12 mouse cellular contexts compared by ENCODE assay signal in the genomic region with DNA sequence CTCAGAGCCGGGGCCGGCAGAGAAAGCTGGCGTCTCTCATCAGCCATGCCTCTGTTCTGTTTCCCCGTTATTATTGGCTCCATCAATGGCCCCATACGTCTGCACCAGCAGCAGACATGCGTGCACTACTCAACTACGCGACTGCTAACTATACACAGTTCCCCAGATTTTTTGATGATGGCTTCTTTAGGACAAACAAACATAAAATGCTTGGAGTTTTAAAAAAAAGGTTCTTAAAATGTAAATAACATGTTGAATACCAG.
DNase-seq lines count a peak whose midpoint lies in the region; ATAC-seq and TF ChIP-seq lines count a peak whose summit lies in the region.
"Had no signal": no experiment of that assay in that cellular context is flagged by ENCODE, and none has a peak within 500 bp of the region (broad histone marks: within the 10 kb centered on the region; RNA-seq: fewer than 3 reads in every experiment).

No protein-coding gene starts in this region.

- no peak overlapping the region for H3K9ac ChIP-seq in heart, embryonic 12.5 days
- H3K9ac ChIP-seq in kidney, postnatal 0 days (ENCODE audit: low read depth, low read length), result no peak overlapping the region
- no peak overlapping the region for H3K9ac ChIP-seq in embryonic facial prominence, embryonic 14.5 days (ENCODE audit: low read depth, low read length)
- H3K9ac ChIP-seq in liver, embryonic 16.5 days (ENCODE audit: low read depth, low read length), result no peak overlapping the region
- H3K9ac ChIP-seq: forebrain, postnatal 0 days; limb, embryonic 15.5 days; midbrain, embryonic 15.5 days had no signal

- H3K27me3 ChIP-seq in heart, embryonic 12.5 days (replicated peaks), result no peaks in the 10 kb centered on the region
- H3K27me3 ChIP-seq in kidney, postnatal 0 days (ENCODE audit: insufficient read depth, low read length), result no peaks in the 10 kb centered on the region
- no peaks in the 10 kb centered on the region for H3K27me3 ChIP-seq in embryonic facial prominence, embryonic 14.5 days (replicated peaks; ENCODE audit: control insufficient read depth, insufficient read depth, low read length)
- H3K27me3 ChIP-seq in liver, embryonic 16.5 days (ENCODE audit: control insufficient read depth, insufficient read depth, low read depth, low read length), result no peaks in the 10 kb centered on the region
- H3K27me3 ChIP-seq: limb, embryonic 15.5 days; midbrain, embryonic 15.5 days had no signal

- H3K36me3 ChIP-seq in heart, embryonic 12.5 days, result no peaks in the 10 kb centered on the region
- no peaks in the 10 kb centered on the region for H3K36me3 ChIP-seq in kidney, postnatal 0 days (ENCODE audit: insufficient read depth, low read length)
- H3K36me3 ChIP-seq in embryonic facial prominence, embryonic 14.5 days (ENCODE audit: control insufficient read depth, insufficient read depth, low read length), result no peaks in the 10 kb centered on the region
- no peaks in the 10 kb centered on the region for H3K36me3 ChIP-seq in liver, embryonic 16.5 days (ENCODE audit: control insufficient read depth, insufficient read depth)
- H3K36me3 ChIP-seq: limb, embryonic 15.5 days; midbrain, embryonic 15.5 days had no signal

- WGBS in heart, embryonic 12.5 days, result 69% methylated on average over 8 of the region's 8 CpGs
- WGBS in kidney, postnatal 0 days, result 75% methylated on average over 8 of the region's 8 CpGs
- WGBS in embryonic facial prominence, embryonic 14.5 days, result 43% methylated on average over 8 of the region's 8 CpGs
- WGBS in liver, embryonic 16.5 days (ENCODE audit: insufficient replicate concordance), result 69% methylated on average over 8 of the region's 8 CpGs

- no peak overlapping the region for H3K4me2 ChIP-seq in heart, embryonic 12.5 days
- no peak overlapping the region for H3K4me2 ChIP-seq in kidney, postnatal 0 days (ENCODE audit: low read length)
- H3K4me2 ChIP-seq in embryonic facial prominence, embryonic 14.5 days (ENCODE audit: low read depth, low read length), result peak overlapping the region; percentile 41
- H3K4me2 ChIP-seq in liver, embryonic 16.5 days (ENCODE audit: low read depth, low read length), result no peak overlapping the region
- H3K4me2 ChIP-seq: midbrain, embryonic 15.5 days had no signal

- no peaks in the 10 kb centered on the region for H3K9me3 ChIP-seq in heart, embryonic 12.5 days (replicated peaks)
- H3K9me3 ChIP-seq in kidney, postnatal 0 days (replicated peaks; ENCODE audit: low read length), result no peaks in the 10 kb centered on the region
- no peaks in the 10 kb centered on the region for H3K9me3 ChIP-seq in embryonic facial prominence, embryonic 14.5 days (ENCODE audit: control insufficient read depth, low read length)
- no peaks in the 10 kb centered on the region for H3K9me3 ChIP-seq in liver, embryonic 16.5 days (replicated peaks; ENCODE audit: control insufficient read depth, low read length)
- H3K9me3 ChIP-seq: limb, embryonic 15.5 days; midbrain, embryonic 15.5 days had no signal

- DNase-seq in heart, adult 8-10 months (ENCODE audit: low spot score), result no peak
- no peak for DNase-seq in kidney, postnatal 0 days (ENCODE audit: low spot score)
- DNase-seq in kidney, adult 8-10 months, result no peak
- no peak for DNase-seq in embryonic facial prominence, embryonic 14.5 days (ENCODE audit: low spot score)
- DNase-seq in adrenal gland, postnatal 4 days (ENCODE audit: low spot score in 2 of 2), result no peak
- DNase-seq: cerebellum, adult 9-11 months; forebrain, postnatal 0 days; thymus, postnatal 36 days had no signal

- H3K4me1 ChIP-seq in heart, embryonic 12.5 days (replicated peaks), result 0 out of 2 replicates have a peak, but pooled peaks cover 4% of the 10 kb centered on the region
- H3K4me1 ChIP-seq in kidney, postnatal 0 days (replicated peaks; ENCODE audit: insufficient read depth, low read length), result peaks cover 4% of the 10 kb centered on the region; the same call in 1 of the 2 replicates
- H3K4me1 ChIP-seq in embryonic facial prominence, embryonic 14.5 days (ENCODE audit: control insufficient read depth, insufficient read depth, low read length), result peaks cover 6% of the 10 kb centered on the region; the same call in 1 of the 2 replicates
- H3K4me1 ChIP-seq in liver, embryonic 16.5 days (ENCODE audit: control insufficient read depth, low read depth, low read length), result no peaks in the 10 kb centered on the region
- H3K4me1 ChIP-seq: limb, embryonic 15.5 days; midbrain, embryonic 15.5 days had no signal

- H3K4me3 ChIP-seq in heart, embryonic 12.5 days, result no peak overlapping the region
- no peak overlapping the region for H3K4me3 ChIP-seq in kidney, postnatal 0 days (replicated peaks; ENCODE audit: low read depth, low read length)
- 0 out of 2 replicates have a peak overlapping the region, but pooled peaks have one; percentile 4 for H3K4me3 ChIP-seq in embryonic facial prominence, embryonic 14.5 days (ENCODE audit: low read depth, low read length)
- H3K4me3 ChIP-seq in liver, embryonic 16.5 days (ENCODE audit: low read depth, low read length), result no peak overlapping the region
- H3K4me3 ChIP-seq: limb, embryonic 15.5 days; midbrain, embryonic 15.5 days had no signal

- ATAC-seq in heart, embryonic 12.5 days (ENCODE audit: insufficient number of reproducible peaks, low FRiP score), result no peak
- no peak for ATAC-seq in kidney, postnatal 0 days (replicated peaks; ENCODE audit: low FRiP score, low read depth)
- peak; percentile 55; the same call in 1 of the 2 replicates for ATAC-seq in embryonic facial prominence, embryonic 14.5 days (ENCODE audit: low read depth)
- no peak for ATAC-seq in liver, embryonic 16.5 days (ENCODE audit: low read depth)
- ATAC-seq: forebrain, postnatal 0 days; midbrain, embryonic 15.5 days had no signal

- no peak for TF ChIP-seq CTCF in kidney, postnatal 0 days (IDR thresholded peaks at IDR 0.05; ENCODE audit: low read depth)

- H3K27ac ChIP-seq in heart, embryonic 12.5 days (ENCODE audit: poor library complexity, severe bottlenecking), result peak overlapping the region; percentile 54; the same call in 1 of the 2 replicates
- peak overlapping the region; percentile 75 for H3K27ac ChIP-seq in kidney, postnatal 0 days
- peak overlapping the region; percentile 75; the same call in 1 of the 2 replicates for H3K27ac ChIP-seq in embryonic facial prominence, embryonic 14.5 days (replicated peaks; ENCODE audit: low read depth, low read length)
- H3K27ac ChIP-seq in liver, embryonic 16.5 days (ENCODE audit: low read length), result peak overlapping the region; percentile 43; the same call in 1 of the 2 replicates
- H3K27ac ChIP-seq: midbrain, embryonic 15.5 days had no signal
